Comparison of ENCODE assay signal across 9 mouse cellular contexts in the genomic region with DNA sequence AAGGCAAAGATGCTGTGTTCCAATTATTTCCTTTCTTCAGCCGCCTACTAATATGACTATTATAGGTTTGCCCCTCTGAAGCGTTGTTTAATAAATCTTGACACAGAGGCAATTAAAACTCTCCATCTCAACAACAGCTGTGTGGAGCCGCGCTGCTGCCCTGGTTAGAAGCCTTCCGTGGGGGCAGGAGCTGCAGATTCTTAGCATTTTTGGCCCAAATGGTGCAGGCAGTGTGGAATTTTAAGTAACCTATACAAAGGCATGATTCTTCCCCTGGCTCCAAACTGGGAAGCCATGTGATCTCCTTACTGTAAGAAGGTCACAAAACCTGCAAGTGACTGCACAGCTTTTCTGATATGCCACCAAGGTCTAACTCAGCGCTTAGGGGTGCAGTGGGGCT.
DNase-seq lines count a peak whose midpoint lies in the region; ATAC-seq and TF ChIP-seq lines count a peak whose summit lies in the region.
"Had no signal": no experiment of that assay in that cellular context is flagged by ENCODE, and none has a peak within 500 bp of the region (broad histone marks: within the 10 kb centered on the region; RNA-seq: fewer than 3 reads in every experiment).

No protein-coding gene starts in this region.

- TF ChIP-seq CTCF in kidney, adult 2 months (conservative IDR thresholded peaks at IDR 0.05; ENCODE audit: insufficient read depth, insufficient read length, low read depth, low read length): no peak
- TF ChIP-seq CTCF in embryonic fibroblast, embryonic 13.5 days (IDR thresholded peaks at IDR 0.05; ENCODE audit: borderline replicate concordance, insufficient read depth, low read length): no peak

- no peaks in the 10 kb centered on the region for H3K36me3 ChIP-seq in kidney, adult 2 months (ENCODE audit: control insufficient read depth, insufficient read depth, low read length)
- no peaks in the 10 kb centered on the region for H3K36me3 ChIP-seq in limb, embryonic 11.5 days (ENCODE audit: control insufficient read depth, insufficient read depth, low read length)

- no peaks in the 10 kb centered on the region for H3K4me1 ChIP-seq in kidney, adult 2 months (ENCODE audit: control insufficient read depth, insufficient read depth, low read length)
- H3K4me1 ChIP-seq in embryonic fibroblast, embryonic 13.5 days (ENCODE audit: control insufficient read depth, insufficient read depth, low read length): peaks cover 12% of the 10 kb centered on the region
- peaks cover 18% of the 10 kb centered on the region for H3K4me1 ChIP-seq in limb, embryonic 11.5 days (ENCODE audit: control insufficient read depth, insufficient read depth, low read length)

- no peak overlapping the region for H3K4me3 ChIP-seq in kidney, adult 2 months (ENCODE audit: insufficient read depth, low read depth, low read length)
- no peak overlapping the region for H3K4me3 ChIP-seq in embryonic fibroblast, embryonic 13.5 days (ENCODE audit: insufficient read depth, low read length)
- no peak overlapping the region for H3K4me3 ChIP-seq in limb, embryonic 11.5 days (ENCODE audit: low read depth, low read length)
- H3K4me3 ChIP-seq: gastrocnemius, adult 2 months had no signal

- no peak overlapping the region for H3K9ac ChIP-seq in limb, embryonic 11.5 days (ENCODE audit: low read length)

- no peak for TF ChIP-seq POLR2A in kidney, adult 2 months (IDR thresholded peaks at IDR 0.05; ENCODE audit: low read depth, low read length)
- TF ChIP-seq POLR2A in embryonic fibroblast, embryonic 13.5 days (IDR thresholded peaks at IDR 0.05; ENCODE audit: low read depth, low read length): no peak

- no peaks in the 10 kb centered on the region for H3K27me3 ChIP-seq in kidney, adult 2 months (replicated peaks; ENCODE audit: control insufficient read depth, insufficient read depth, low read length)
- H3K27me3 ChIP-seq in limb, embryonic 11.5 days (ENCODE audit: control insufficient read depth, insufficient read depth, low read length): no peaks in the 10 kb centered on the region

- no peak; the same call in 1 of the 2 replicates for ATAC-seq in limb, embryonic 11.5 days (ENCODE audit: insufficient number of reproducible peaks, low FRiP score, low TSS enrichment, low read depth)

- 41% methylated on average over 6 of the region's 6 CpGs for WGBS in kidney, adult 2 months
- 47% methylated on average over 6 of the region's 6 CpGs for WGBS in limb, embryonic 11.5 days

- no peak overlapping the region for H3K27ac ChIP-seq in kidney, adult 2 months (ENCODE audit: insufficient read depth, low read depth, low read length)
- peak overlapping the region; percentile 95 for H3K27ac ChIP-seq in embryonic fibroblast, embryonic 13.5 days (ENCODE audit: insufficient read depth, low read length)
- H3K27ac ChIP-seq in limb, embryonic 11.5 days (replicated peaks; ENCODE audit: low read depth, low read length): 0 out of 2 replicates have a peak overlapping the region, but pooled peaks have one; percentile 15

- DNase-seq in kidney, adult 2 months: peak; percentile 16
- no peak for DNase-seq in kidney, postnatal 36 days
- DNase-seq in 3T3-L1 (ENCODE audit: low read depth, low spot score): peak; percentile 58
- peak; percentile 41 for DNase-seq in limb, embryonic 11.5 days (ENCODE audit: low spot score)
- DNase-seq in adrenal gland, postnatal 14 days: no peak
- no peak for DNase-seq in urinary bladder, postnatal 25 days (ENCODE audit: low spot score)
- no peak for DNase-seq in adrenal gland, postnatal 36 days
- DNase-seq: gastrocnemius, adult 2 months had no signal

- H3K4me2 ChIP-seq in limb, embryonic 11.5 days (ENCODE audit: low read depth, severe bottlenecking): no peak overlapping the region

- no peaks in the 10 kb centered on the region for H3K9me3 ChIP-seq in limb, embryonic 11.5 days (ENCODE audit: control insufficient read depth, low read length)

Comparison
In these comparisons a context has a peak if more than half of its experiments do, and no peak if none do; other contexts are left out.
1. DNase-seq: peak in kidney, adult 2 months (single experiment), 3T3-L1 (single experiment) and limb, embryonic 11.5 days (single experiment); none in kidney, postnatal 36 days (0 of 2), adrenal gland, postnatal 14 days (single experiment), urinary bladder, postnatal 25 days (single experiment) and adrenal gland, postnatal 36 days (0 of 2).